Mouse (Mus musculus) macrophage (primary cell): ENCODE measurements around the gene Plekho2. TPM values are rescaled to one million over a fixed set of nuclear protein-coding genes. Genes with fewer than 3 reads are reported as not detected.

Experiments
- H3K27ac ChIP-seq: fragments of 350-480 bp; formaldehyde crosslinking; 2 replicates; pipeline ENCODE4 v1.9.0; 2021
- H3K36me3 ChIP-seq: fragments of 350-480 bp; formaldehyde crosslinking; 2 replicates; pipeline ENCODE4 v1.9.0; 2021; ENCODE audit errors: inconsistent target
- H3K4me3 ChIP-seq: fragments of 350-480 bp; formaldehyde crosslinking; 2 replicates; pipeline ENCODE4 v1.9.0; 2021; ENCODE audit errors: inconsistent target
- H3K79me2 ChIP-seq: fragments of 350-480 bp; formaldehyde crosslinking; 2 replicates; pipeline ENCODE4 v1.9.0; 2021; ENCODE audit errors: inconsistent target
- WGBS: methylation state at CpG from one replicate; pipeline ENCODE4 v1.1.7; 2026; ENCODE audit warnings: inconsistent platforms; ENCODE audit not compliant: missing documents; 5-methylcytosine and 5-hydroxymethylcytosine counted together
- polyA plus RNA-seq: library from polyadenylated mRNA; stranded (reverse); fragments of 250-400 nt; gene quantifications from 3 replicates; pipeline ENCODE4 v1.2.4, GENCODE M21; 2018; ENCODE audit warnings: inconsistent platforms
- total RNA-seq, 78 experiments: library from RNA; depleted of rRNA; stranded (reverse); fragments of 250-400 nt; gene quantifications; 1 replicate in 9 of 78; 2 replicates in 24 of 78; 3 replicates in 43 of 78; 4 replicates in 2 of 78; pipeline ENCODE4 v1.2.4; 2018; ENCODE audit warnings: inconsistent platforms in 56 of 78

Plekho2 gene
- total RNA-seq (2018; cell fraction: chromatin; rRNA removed), result 1,000 to 10,000 TPM in 1 of 26 experiments, 100 to 1,000 TPM in 25; 183 to 1,124 (median 419) TPM
- total RNA-seq (2018; cell fraction: cytosol; rRNA removed), result 100 to 1,000 TPM; 261 to 438 (median 317) TPM
- 1,000 to 10,000 TPM in 2 of 26 experiments, 100 to 1,000 TPM in 24; 284 to 1,133 (median 407) TPM for total RNA-seq (2018; cell fraction: nucleus; rRNA removed)
- polyA plus RNA-seq, result 195 to 316 TPM (median 234 TPM) in 3 replicates

GRCm38 (mm10) chr9:65579781-65580371, at the start of gene Plekho2:
TSS of gene Plekho2 (minus strand) at chr9:65580040.
- H3K27ac ChIP-seq, result peak within 1 kb of the TSS; percentile 94
- WGBS, result 2% methylated on average over 32 of the region's 45 CpGs
- H3K79me2 ChIP-seq, result peaks cover 49% of the 10 kb centered on the region
- peak within 1 kb of the TSS; percentile 99 for H3K4me3 ChIP-seq
- peaks cover 4% of the 10 kb centered on the region; the same call in 1 of the 2 replicates for H3K36me3 ChIP-seq

GRCm38 (mm10) chr9:65629025-65629766, 49.4 kb upstream of the Plekho2 start, which contains the start of gene Rbpms2:
TSS of gene Rbpms2 (plus strand) at chr9:65629648.
- H3K79me2 ChIP-seq, result no peaks in the 10 kb centered on the region
- H3K36me3 ChIP-seq, result no peaks in the 10 kb centered on the region
- WGBS, result 7% methylated on average over 35 of the region's 40 CpGs
- H3K4me3 ChIP-seq, result peak within 1 kb of the TSS; percentile 3; the same call in 1 of the 2 replicates
- H3K27ac ChIP-seq, result no peak within 1 kb of the TSS

- H3K79me2 ChIP-seq, result no peaks in the 10 kb centered on the region
- H3K27ac ChIP-seq, result no peak overlapping the region
- no peaks in the 10 kb centered on the region for H3K36me3 ChIP-seq
- H3K4me3 ChIP-seq, result no peak overlapping the region
- 82% methylated on average over 2 of the region's 2 CpGs for WGBS
These were observed 44.4 kb upstream of the Plekho2 start for GRCm38 (mm10) chr9:65624266-65624665.

- 43% methylated on average over 5 of the region's 5 CpGs for WGBS
- H3K4me3 ChIP-seq, result no peak overlapping the region
- no peaks in the 10 kb centered on the region for H3K79me2 ChIP-seq
- no peaks in the 10 kb centered on the region for H3K36me3 ChIP-seq
- no peak overlapping the region for H3K27ac ChIP-seq
These were observed 43.0 kb upstream of the Plekho2 start for GRCm38 (mm10) chr9:65622826-65623225.

GRCm38 (mm10) chr9:65621666-65622065, 41.8 kb upstream of the Plekho2 start:
- Histone ChIP-seq H3K27ac (no peak overlapping the region), H3K4me3 (no peak overlapping the region), H3K36me3 (no peaks in the 10 kb centered on the region), H3K79me2 (no peaks in the 10 kb centered on the region)
- 100% methylated on average over 2 of the region's 2 CpGs for WGBS

- Histone ChIP-seq H3K79me2 (no peaks in the 10 kb centered on the region), H3K27ac (no peak overlapping the region), H3K36me3 (no peaks in the 10 kb centered on the region), H3K4me3 (no peak overlapping the region)
- 99% methylated on average over 4 of the region's 4 CpGs for WGBS
These were observed 41.4 kb upstream of the Plekho2 start for GRCm38 (mm10) chr9:65621196-65621595.

GRCm38 (mm10) chr9:65619311-65619710, 39.5 kb upstream of the Plekho2 start:
- 83% methylated on average over 3 of the region's 3 CpGs for whole genome bisulfite sequencing
- H3K36me3 ChIP-seq, result no peaks in the 10 kb centered on the region
- no peaks in the 10 kb centered on the region for H3K79me2 ChIP-seq
- no peak overlapping the region for H3K27ac ChIP-seq
- H3K4me3 ChIP-seq, result no peak overlapping the region

- H3K4me3 ChIP-seq, result no peak overlapping the region
- H3K27ac ChIP-seq, result no peak overlapping the region
- 88% methylated on average over 2 of the region's 2 CpGs for WGBS
- H3K36me3 ChIP-seq, result no peaks in the 10 kb centered on the region
- no peaks in the 10 kb centered on the region for H3K79me2 ChIP-seq
These were observed 33.3 kb upstream of the Plekho2 start for GRCm38 (mm10) chr9:65613098-65613497.

- no peaks in the 10 kb centered on the region for H3K36me3 ChIP-seq
- H3K4me3 ChIP-seq, result no peak overlapping the region
- no peak overlapping the region for H3K27ac ChIP-seq
- 97% methylated on average over 5 of the region's 5 CpGs for WGBS
- H3K79me2 ChIP-seq, result no peaks in the 10 kb centered on the region
These were observed 32.2 kb upstream of the Plekho2 start for GRCm38 (mm10) chr9:65611969-65612486.

GRCm38 (mm10) chr9:65607120-65607519, 27.3 kb upstream of the Plekho2 start:
- no peaks in the 10 kb centered on the region for H3K79me2 ChIP-seq
- H3K36me3 ChIP-seq, result no peaks in the 10 kb centered on the region
- no peak overlapping the region for H3K4me3 ChIP-seq
- H3K27ac ChIP-seq, result no peak overlapping the region
- WGBS, result 90% methylated on average over 2 of the region's 2 CpGs

- Histone ChIP-seq H3K36me3 (no peaks in the 10 kb centered on the region), H3K79me2 (no peaks in the 10 kb centered on the region), H3K4me3 (no peak overlapping the region), H3K27ac (no peak overlapping the region)
- WGBS, result 90% methylated on average over 9 of the region's 9 CpGs
These were observed 26.7 kb upstream of the Plekho2 start for GRCm38 (mm10) chr9:65606321-65607109.

GRCm38 (mm10) chr9:65605471-65606136, 25.8 kb upstream of the Plekho2 start:
- Histone ChIP-seq H3K27ac (no peak overlapping the region), H3K79me2 (no peaks in the 10 kb centered on the region), H3K36me3 (no peaks in the 10 kb centered on the region), H3K4me3 (no peak overlapping the region)
- 18% methylated on average over 9 of the region's 9 CpGs for WGBS

- WGBS, result 78% methylated on average over 8 of the region's 8 CpGs
- Histone ChIP-seq H3K4me3 (no peak overlapping the region), H3K27ac (no peak overlapping the region), H3K79me2 (no peaks in the 10 kb centered on the region), H3K36me3 (no peaks in the 10 kb centered on the region)
These were observed 23.7 kb upstream of the Plekho2 start for GRCm38 (mm10) chr9:65603401-65604102.
